Mouse (Mus musculus): ENCODE measurements around the gene Cep112. TPM values are rescaled to one million over a fixed set of nuclear protein-coding genes. Genes with fewer than 3 reads are reported as not detected.
A peak's percentile ranks its signal among the peaks of the same experiment; 100 is the strongest.

Gene Cep112
- polyA plus RNA-seq, 1 experiment from 2014 or later: 14.4 TPM

DNA sequence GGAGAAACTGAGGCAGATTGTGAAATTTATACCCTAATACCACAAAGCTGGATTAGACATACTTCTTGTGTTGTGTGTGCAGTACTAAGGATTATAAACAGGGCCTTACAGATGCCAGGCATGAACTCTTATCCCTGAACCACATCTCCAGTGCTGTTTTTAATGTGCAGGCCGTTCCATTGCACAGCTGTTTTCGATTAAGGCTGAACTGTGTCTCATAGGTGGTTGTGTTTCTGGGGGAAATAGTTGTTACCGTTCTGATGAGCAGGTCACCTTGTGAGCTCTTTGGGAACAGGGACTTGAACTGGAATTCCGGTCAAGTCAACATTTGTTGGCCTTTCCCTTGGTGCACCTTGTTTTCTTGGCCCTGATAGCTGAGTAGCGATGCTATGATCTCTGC is 456.7 kb downstream of the Cep112 start:
- Histone ChIP-seq H3K9ac (no peak overlapping the region), H3K4me1 (0 out of 2 replicates have a peak, but pooled peaks cover 5% of the 10 kb centered on the region), H3K4me2 (replicated peaks) (no peak overlapping the region), H3K4me3 (replicated peaks) (no peak overlapping the region), H3K36me3 (no peaks in the 10 kb centered on the region), H3K9me3 (replicated peaks) (no peaks in the 10 kb centered on the region), H3K27me3 (no peaks in the 10 kb centered on the region), H3K27ac (replicated peaks) (no peak overlapping the region)
- WGBS: 56% methylated on average over 5 of the region's 5 CpGs
- no peak for ATAC-seq (ENCODE audit: insufficient number of reproducible peaks, low FRiP score, low TSS enrichment, low read depth)

DNA sequence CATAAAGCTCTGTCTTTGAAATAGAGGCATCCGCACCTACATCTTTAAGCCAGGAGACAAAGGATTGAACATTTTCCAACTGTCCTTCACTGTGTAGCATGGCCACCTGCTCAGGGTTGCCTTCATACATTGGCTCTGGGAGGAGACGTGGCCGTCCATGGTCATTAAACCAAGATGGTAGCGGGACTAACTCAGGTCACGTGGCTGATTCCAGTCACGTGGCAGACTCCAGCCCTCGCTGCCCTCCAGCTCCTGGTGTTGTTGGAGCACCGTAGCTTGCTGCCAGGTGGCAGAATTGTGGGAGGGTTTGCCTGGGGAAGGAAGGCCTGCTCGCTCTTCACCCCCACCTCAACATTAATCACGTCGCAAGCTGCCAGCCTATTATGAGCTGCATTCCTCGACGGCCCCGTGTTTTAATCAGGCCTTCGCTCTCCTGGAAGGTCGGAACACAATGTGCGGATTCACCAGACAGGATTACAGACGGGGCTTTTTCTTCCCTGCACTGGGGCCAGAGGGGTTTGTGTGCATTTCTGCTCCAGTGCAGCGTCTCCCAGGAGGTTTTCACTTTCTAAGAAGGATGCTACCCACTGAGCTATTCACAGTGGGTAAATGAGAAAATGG is 460.4 kb downstream of the Cep112 start:
- no peak overlapping the region for H3K27ac ChIP-seq (replicated peaks)
- H3K4me2 ChIP-seq (replicated peaks): no peak overlapping the region
- peaks cover 23% of the 10 kb centered on the region for H3K4me1 ChIP-seq
- H3K9me3 ChIP-seq (replicated peaks): no peaks in the 10 kb centered on the region
- no peak for ATAC-seq (ENCODE audit: insufficient number of reproducible peaks, low FRiP score, low TSS enrichment, low read depth)
- no peaks in the 10 kb centered on the region for H3K36me3 ChIP-seq
- 44% methylated on average over 19 of the region's 19 CpGs for WGBS
- H3K4me3 ChIP-seq (replicated peaks): no peak overlapping the region
- no peaks in the 10 kb centered on the region for H3K27me3 ChIP-seq
- H3K9ac ChIP-seq: no peak overlapping the region

DNA sequence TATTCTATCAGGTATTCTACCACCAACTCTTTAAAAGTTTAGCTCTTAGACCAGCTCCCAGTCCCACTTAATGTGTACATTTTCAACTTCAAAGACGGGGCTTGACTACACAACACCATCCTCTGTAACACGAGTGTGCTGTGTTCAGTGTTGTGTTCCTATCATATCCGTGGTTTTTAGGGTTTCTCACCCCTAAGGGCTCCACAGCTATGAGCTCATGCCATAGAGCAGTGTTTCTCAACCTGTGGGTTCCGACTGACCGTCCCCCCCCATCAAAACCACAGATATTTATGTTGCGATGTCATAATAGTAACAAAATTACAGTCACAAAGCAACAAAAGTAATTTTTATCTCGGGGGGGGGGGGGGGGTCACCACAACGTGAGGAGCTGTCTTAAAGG is 461.1 kb downstream of the Cep112 start:
- no peaks in the 10 kb centered on the region for H3K36me3 ChIP-seq
- peaks cover 28% of the 10 kb centered on the region for H3K4me1 ChIP-seq
- WGBS: 65% methylated on average over 8 of the region's 8 CpGs
- H3K27ac ChIP-seq (replicated peaks): 0 out of 2 replicates have a peak overlapping the region, but pooled peaks have one; percentile 55
- no peak overlapping the region for H3K9ac ChIP-seq
- H3K4me3 ChIP-seq (replicated peaks): no peak overlapping the region
- ATAC-seq (ENCODE audit: insufficient number of reproducible peaks, low FRiP score, low TSS enrichment, low read depth): no peak
- no peaks in the 10 kb centered on the region for H3K9me3 ChIP-seq (replicated peaks)
- H3K27me3 ChIP-seq: no peaks in the 10 kb centered on the region
- no peak overlapping the region for H3K4me2 ChIP-seq (replicated peaks)

DNA sequence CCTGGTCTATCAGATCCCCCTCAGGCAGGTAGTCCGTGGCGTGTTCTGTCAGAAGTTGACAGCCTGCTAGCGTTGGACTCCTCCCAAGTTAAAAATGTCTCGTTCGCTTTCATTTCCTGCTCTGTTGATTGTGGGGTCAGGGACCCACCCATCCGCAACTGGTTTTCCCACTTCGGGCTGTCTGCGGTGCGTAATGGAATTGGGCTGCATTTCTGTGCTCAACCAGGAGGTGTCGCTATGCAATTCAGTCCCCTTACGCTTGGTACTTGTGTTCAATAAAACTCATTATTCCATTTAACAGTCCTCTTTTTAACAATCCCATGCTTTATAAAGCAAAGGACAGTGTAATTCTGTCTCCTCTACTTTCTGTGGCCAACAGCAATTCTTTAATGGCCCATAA is 464.1 kb downstream of the Cep112 start:
- peaks cover 51% of the 10 kb centered on the region for H3K4me1 ChIP-seq

DNA sequence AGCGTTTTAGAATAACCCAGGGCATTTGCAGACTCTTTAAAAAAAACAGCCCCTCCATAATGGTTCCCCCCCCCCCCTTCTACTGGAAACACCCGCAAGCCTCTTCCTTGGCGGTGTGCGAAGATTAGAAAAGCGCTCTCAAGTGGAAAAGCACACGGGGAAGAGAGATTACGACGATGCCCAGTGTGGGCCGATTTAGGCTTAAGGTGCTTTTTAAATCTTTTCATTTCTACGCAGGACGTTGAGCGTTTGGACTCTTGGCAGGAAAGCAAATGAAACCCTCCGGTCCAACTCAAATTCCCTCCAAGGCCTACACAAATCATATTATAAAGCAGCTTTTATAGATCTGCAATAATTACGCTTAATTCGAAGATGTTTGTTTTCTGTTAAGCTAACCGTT is 465.6 kb downstream of the Cep112 start:
- Histone ChIP-seq H3K4me1 (peaks cover 53% of the 10 kb centered on the region), H3K36me3 (no peaks in the 10 kb centered on the region), H3K27ac (replicated peaks) (peak overlapping the region; percentile 90), H3K9ac (no peak overlapping the region), H3K4me3 (replicated peaks) (peak overlapping the region; percentile 36), H3K9me3 (replicated peaks) (no peaks in the 10 kb centered on the region), H3K4me2 (replicated peaks) (peak overlapping the region; percentile 62), H3K27me3 (no peaks in the 10 kb centered on the region)
- ATAC-seq (ENCODE audit: insufficient number of reproducible peaks, low FRiP score, low TSS enrichment, low read depth): no peak
- whole genome bisulfite sequencing: 7% methylated on average over 16 of the region's 16 CpGs

More for the DNA sequence above, 464.1 kb downstream of the Cep112 start:
- ATAC-seq (ENCODE audit: insufficient number of reproducible peaks, low FRiP score, low TSS enrichment, low read depth): no peak; the same call in 1 of the 2 replicates
- no peak overlapping the region for H3K4me2 ChIP-seq (replicated peaks)
- H3K36me3 ChIP-seq: no peaks in the 10 kb centered on the region
- no peaks in the 10 kb centered on the region for H3K27me3 ChIP-seq
- WGBS: 39% methylated on average over 11 of the region's 11 CpGs
- no peaks in the 10 kb centered on the region for H3K9me3 ChIP-seq (replicated peaks)
- no peak overlapping the region for H3K9ac ChIP-seq
- no peak overlapping the region; the same call in 1 of the 2 replicates for H3K27ac ChIP-seq (replicated peaks)
- no peak overlapping the region for H3K4me3 ChIP-seq (replicated peaks)

DNA sequence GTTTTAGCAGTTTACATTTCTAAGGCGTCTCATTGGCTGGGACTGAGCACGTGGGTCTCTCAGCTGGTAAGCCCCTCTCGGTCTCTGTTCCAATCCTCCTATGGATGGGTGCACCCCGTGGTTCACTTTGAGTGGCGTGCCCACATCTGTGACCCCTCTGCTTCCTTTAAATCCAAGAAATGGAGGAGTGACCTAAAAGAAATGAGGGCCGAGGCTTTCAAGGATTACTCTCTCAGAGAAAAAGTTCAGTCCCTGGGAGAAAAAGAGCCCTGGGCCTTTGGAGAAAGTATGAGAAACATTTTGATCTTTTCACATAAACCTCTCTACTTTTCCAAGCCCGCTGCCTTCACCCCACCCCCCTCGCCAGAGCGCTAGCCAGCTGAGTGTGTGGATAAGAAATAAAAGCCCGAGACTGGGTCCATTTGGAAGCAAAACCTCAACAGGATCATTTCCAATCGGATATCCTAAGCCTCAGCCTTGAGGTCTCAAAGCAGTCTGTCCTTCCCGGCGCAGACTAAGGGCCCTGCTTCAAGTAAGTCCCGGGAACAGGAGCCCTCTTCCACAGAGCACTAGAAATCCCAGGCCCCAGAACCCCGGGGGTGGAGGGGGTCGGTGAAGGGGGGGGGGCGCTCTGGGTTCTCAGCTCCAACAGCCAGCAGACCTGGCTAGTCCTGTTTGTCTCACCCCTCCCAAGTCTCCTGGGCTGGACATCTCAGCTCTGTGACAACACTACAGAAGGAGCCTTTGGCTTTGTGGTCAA is 466.3 kb downstream of the Cep112 start:
- 2% methylated on average over 17 of the region's 17 CpGs for WGBS
- Histone ChIP-seq H3K27me3 (no peaks in the 10 kb centered on the region), H3K27ac (replicated peaks) (peak overlapping the region; percentile 90), H3K4me2 (replicated peaks) (peak overlapping the region; percentile 62), H3K4me1 (peaks cover 52% of the 10 kb centered on the region), H3K36me3 (no peaks in the 10 kb centered on the region), H3K9me3 (replicated peaks) (no peaks in the 10 kb centered on the region), H3K4me3 (replicated peaks) (peak overlapping the region; percentile 36), H3K9ac (peak overlapping the region; percentile 18; the same call in 1 of the 2 replicates)
- peak; percentile 79 for ATAC-seq (ENCODE audit: insufficient number of reproducible peaks, low FRiP score, low TSS enrichment, low read depth)

DNA sequence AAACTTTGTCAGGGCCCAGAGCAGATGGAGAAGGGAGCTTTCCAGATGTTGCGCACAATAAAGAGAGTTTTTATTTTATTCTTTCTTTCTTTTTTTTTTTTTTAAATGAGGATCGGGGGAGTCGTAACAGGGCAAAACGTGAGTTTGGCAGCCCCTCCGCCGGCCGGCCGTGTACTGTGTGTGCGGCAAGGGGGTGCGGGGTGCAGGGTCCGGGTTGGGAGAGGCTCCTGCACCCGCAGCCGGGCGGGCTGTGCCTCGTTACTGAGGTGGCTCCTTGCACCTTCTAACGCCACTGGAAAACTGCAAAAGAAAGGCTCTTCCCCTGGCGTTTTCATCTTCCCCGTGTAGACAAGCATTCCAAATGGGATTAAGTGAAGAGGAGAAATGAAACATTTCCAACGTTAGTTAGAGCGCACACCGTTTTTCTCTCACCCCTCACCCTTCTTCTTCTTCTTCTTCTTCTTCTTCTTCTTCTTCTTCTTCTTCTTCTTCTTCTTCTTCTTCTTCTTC is 466.9 kb downstream of the Cep112 start:
- Histone ChIP-seq H3K27ac (replicated peaks) (peak overlapping the region; percentile 90), H3K4me3 (replicated peaks) (peak overlapping the region; percentile 36), H3K9ac (peak overlapping the region; percentile 18; the same call in 1 of the 2 replicates), H3K27me3 (no peaks in the 10 kb centered on the region), H3K4me1 (peaks cover 52% of the 10 kb centered on the region), H3K9me3 (replicated peaks) (no peaks in the 10 kb centered on the region), H3K36me3 (no peaks in the 10 kb centered on the region), H3K4me2 (replicated peaks) (peak overlapping the region; percentile 62)
- no peak for ATAC-seq (ENCODE audit: insufficient number of reproducible peaks, low FRiP score, low TSS enrichment, low read depth)
- WGBS: 3% methylated on average over 21 of the region's 21 CpGs

DNA sequence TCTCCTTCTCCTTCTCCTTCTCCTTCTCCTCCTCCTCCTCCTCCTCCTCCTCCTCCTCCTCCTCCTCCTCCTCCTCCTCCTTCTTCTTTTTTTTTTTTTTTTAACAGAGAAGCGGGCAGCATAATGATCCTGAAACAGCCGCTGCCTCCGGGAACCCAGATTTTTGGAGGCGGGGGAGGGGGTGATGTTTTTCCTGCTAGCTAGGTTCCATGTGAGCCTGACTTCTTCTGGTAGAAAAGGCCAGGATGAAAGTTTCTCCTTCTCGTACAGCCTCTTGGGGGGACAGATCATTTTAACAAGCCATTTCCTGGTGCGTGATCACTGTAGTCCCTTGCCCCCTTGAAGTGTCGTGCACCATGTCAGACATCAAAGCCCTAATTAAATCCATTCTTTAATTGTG is 467.4 kb downstream of the Cep112 start:
- H3K4me1 ChIP-seq: peaks cover 52% of the 10 kb centered on the region
- 13% methylated on average over 7 of the region's 7 CpGs for WGBS
- no peak overlapping the region for H3K27ac ChIP-seq (replicated peaks)

DNA sequence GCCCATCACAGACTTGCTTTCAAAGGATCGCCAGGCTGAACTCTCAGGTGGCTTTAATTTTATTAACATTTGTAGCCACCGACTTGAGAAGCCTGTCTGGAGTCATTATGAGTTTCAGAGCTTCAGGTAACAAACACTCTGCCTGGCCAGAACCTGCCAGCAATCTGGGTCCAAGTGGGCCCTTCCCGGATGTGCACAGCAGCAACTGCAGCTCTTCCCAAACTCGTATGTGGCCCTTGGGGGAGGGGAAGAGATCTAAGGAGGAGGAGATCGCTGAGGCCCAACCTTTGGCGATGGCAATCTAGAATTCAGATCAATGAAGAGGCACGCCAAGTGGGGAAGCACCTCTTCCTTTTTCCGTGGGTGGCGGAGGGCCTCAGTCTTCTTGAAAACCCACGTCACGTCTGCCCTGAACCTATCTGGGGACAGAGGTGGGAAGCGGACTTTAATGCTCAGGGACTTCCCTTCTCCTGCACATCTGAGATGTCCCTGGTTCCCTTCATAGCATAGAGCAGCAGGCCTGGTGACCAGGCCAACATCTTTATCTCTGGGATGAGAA is 468.3 kb downstream of the Cep112 start:
- no peak overlapping the region for H3K9ac ChIP-seq
- WGBS: 51% methylated on average over 12 of the region's 12 CpGs
- H3K4me1 ChIP-seq: peaks cover 54% of the 10 kb centered on the region
- no peak for ATAC-seq (ENCODE audit: insufficient number of reproducible peaks, low FRiP score, low TSS enrichment, low read depth)
- no peaks in the 10 kb centered on the region for H3K36me3 ChIP-seq
- H3K4me2 ChIP-seq (replicated peaks): no peak overlapping the region
- no peaks in the 10 kb centered on the region for H3K9me3 ChIP-seq (replicated peaks)
- no peak overlapping the region for H3K27ac ChIP-seq (replicated peaks)
- no peaks in the 10 kb centered on the region for H3K27me3 ChIP-seq
- H3K4me3 ChIP-seq (replicated peaks): no peak overlapping the region

More for the DNA sequence above, 467.4 kb downstream of the Cep112 start:
- Histone ChIP-seq H3K4me3 (replicated peaks) (no peak overlapping the region), H3K36me3 (no peaks in the 10 kb centered on the region), H3K27me3 (no peaks in the 10 kb centered on the region), H3K9me3 (replicated peaks) (no peaks in the 10 kb centered on the region), H3K4me2 (replicated peaks) (no peak overlapping the region), H3K9ac (no peak overlapping the region)
- ATAC-seq (ENCODE audit: insufficient number of reproducible peaks, low FRiP score, low TSS enrichment, low read depth): no peak

DNA sequence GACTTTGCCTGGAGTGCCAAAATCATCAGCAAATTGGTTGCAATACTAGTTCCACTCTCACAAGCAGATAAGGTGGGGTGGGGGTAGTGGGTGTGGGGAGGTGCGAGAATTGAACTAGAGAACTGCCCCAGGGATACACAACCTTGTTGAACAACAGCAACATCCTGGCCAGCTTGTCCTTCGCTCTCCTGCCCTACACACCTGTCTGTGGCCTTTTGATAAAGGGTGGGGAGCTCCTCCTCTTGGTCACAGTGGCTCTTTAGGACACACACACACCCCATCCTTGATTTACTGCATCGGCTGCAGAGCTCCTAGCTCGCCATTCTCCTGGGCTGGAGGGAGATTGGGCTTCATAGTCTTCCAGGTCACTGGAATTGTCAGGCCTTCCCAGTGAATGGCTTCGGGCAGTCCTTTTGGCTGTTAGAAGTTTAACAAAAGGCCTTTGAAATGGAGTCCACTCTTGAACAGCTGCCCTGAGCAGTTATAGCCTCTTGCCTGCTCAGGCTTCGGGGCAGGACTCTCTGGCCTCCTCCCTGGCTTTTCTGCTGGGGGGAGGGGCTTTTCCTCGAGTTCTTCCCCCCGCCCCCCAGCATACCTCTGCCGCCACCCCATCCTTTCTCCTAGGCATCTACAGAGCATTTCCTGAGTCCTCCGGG is 469.0 kb downstream of the Cep112 start:
- WGBS: 55% methylated on average over 10 of the region's 10 CpGs
- no peaks in the 10 kb centered on the region for H3K27me3 ChIP-seq
- H3K36me3 ChIP-seq: no peaks in the 10 kb centered on the region
- H3K4me1 ChIP-seq: peaks cover 51% of the 10 kb centered on the region
- H3K9ac ChIP-seq: no peak overlapping the region
- H3K4me3 ChIP-seq (replicated peaks): no peak overlapping the region
- no peaks in the 10 kb centered on the region for H3K9me3 ChIP-seq (replicated peaks)
- no peak for ATAC-seq (ENCODE audit: insufficient number of reproducible peaks, low FRiP score, low TSS enrichment, low read depth)
- H3K4me2 ChIP-seq (replicated peaks): no peak overlapping the region
- H3K27ac ChIP-seq (replicated peaks): no peak overlapping the region

DNA sequence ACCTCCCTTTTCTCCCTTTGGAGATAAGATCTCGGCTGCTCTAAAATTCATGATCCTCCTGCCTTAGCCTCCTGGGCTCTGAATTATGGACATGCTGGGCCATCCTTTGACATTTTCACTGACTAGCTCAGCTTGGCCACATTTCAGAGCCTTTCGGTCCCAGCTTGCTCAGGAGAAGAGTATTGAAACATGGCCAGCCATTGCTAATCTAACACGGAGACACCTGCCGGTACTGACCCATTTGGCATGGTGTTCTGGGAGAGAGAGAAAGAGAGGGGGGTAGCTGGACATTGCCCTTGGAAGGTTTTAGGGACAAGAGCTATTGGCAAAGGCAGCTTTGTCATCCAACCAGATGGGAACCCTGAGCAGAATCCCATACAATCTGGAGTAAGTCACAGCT is 472.0 kb downstream of the Cep112 start:
- Histone ChIP-seq H3K4me1 (peaks cover 44% of the 10 kb centered on the region), H3K9me3 (replicated peaks) (no peaks in the 10 kb centered on the region), H3K4me2 (replicated peaks) (no peak overlapping the region), H3K27ac (replicated peaks) (no peak overlapping the region), H3K4me3 (replicated peaks) (no peak overlapping the region), H3K36me3 (no peaks in the 10 kb centered on the region), H3K9ac (no peak overlapping the region), H3K27me3 (no peaks in the 10 kb centered on the region)
- no peak for ATAC-seq (ENCODE audit: insufficient number of reproducible peaks, low FRiP score, low TSS enrichment, low read depth)
- 88% methylated on average over 4 of the region's 4 CpGs for WGBS
